Mouse (Mus musculus): ENCODE measurements at regions not wholly inside any gene's neighbourhood (a gene's known extent, or its start where the extent isn't known, plus 50 kb on each side); places are given as distances from the start of the nearest gene placed in this dataset.

DNA sequence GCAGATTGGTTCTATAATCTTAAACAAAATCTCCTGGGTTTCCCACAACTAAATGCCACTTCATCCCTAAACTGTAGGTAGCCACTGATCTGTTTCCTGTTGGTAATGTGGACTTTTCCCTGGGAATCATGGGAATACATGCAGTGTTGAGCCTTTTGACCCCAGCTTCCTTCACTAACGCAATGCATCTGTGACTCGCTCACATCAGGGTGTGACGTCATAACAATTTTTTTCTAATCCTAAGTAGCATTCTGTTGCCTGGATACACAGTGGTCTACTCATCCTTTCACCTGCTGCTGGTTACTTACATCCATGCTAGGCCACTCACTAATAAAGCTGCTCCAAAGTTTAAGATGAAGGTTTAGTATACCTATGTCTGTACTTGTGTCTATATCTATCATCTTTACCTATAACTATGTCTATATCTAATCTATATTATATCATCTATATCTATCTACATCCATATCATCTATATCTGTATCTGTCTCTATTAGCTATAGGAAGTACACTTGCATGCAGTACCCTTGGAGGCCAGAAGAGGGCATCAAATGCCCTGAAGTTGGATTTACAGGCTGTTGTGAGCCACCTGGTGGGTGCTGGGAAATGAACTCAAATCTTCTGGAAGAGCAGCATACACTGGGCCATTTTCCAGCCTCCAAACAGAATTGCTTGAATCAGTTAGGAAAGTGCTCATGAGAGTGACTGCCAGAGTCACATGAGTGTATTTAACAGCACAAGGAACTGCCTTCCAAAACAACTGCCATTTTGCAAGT lies 157.5 kb upstream of the Rpl34 start:
- no peak for DNase-seq (ENCODE audit: low spot score in 2 of 2)

DNA sequence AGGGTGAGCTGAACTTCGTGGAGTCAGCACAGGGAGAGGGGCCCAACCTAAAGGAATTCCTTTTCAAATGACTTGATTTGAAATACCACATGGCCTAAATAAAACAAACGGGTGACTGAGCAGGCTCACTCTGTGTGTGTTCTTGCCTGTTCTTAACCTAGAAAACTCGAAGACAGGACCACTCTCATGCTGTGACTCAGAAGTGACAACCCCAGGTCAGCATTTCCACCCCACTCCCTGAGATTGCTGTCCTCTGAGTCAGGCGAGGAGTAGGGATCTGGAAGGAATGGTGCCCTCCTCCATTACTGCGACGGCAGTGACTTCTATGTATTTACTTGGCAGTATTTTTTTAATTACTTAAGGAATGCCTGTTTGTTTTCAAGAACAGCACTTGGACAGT lies 155.8 kb upstream of the Rpl34 start:
- no peak for DNase-seq (ENCODE audit: low spot score in 2 of 2)

DNA sequence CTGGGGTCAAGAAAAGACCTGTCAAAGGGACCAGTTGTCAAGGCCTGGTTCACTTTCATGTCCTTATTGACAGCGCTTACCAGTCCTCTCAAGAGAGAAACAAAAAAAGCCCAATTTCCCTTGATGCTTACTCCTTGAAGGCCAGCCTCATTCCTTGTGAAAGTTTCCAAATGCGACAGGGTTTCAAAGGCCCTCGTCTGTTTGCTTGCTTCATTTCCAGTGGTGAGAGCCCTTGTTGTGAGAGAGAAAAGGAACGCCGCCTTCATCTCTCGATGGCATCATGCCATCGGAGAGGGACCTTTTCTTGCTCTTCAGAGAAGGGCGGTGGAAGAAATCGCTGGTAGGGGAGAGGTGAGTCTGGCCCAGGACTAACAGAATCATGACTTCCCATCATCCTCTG lies 154.2 kb upstream of the Rpl34 start:
- DNase-seq (ENCODE audit: low spot score in 2 of 2): no peak

DNA sequence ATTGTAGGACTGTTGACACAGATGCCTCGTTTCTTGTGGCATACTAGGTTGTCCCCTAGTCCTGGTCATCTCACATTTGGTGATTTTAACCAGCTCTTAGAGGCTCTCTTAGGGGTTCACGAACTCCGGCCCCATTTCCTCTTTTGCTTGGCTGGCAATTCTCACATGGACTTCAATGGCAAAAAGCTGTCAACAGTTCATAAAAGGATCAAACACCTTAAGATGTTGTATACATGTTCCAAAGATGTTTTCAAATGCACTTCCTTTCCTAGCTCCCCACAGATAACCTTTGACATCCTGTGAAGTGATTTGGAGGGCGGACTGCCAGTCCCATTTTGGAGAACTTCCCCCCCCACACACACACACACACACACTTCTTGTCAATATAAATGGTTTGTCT lies 153.7 kb upstream of the Rpl34 start:
- no peak for DNase-seq (ENCODE audit: low spot score in 2 of 2)

DNA sequence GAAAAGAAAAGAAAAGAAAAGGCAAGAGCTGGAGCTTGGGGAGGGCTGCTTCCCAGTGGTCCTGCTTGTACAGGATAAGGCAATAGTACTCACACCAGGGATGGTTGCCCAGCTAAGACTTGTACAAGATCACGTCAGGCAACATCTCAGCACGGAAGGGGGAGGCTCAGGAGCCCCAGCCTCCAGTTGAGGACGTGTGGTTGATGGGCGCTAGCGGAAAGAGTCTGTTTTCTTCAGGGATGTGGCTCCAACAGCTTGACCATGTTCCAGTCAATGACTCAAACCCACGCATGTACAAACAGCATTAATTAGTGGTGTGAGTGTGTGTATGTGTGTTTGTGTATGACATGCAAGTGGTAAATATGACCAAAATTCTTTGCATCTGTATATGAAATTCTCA lies 153.1 kb upstream of the Rpl34 start:
- no peak for DNase-seq (ENCODE audit: low spot score in 2 of 2)

DNA sequence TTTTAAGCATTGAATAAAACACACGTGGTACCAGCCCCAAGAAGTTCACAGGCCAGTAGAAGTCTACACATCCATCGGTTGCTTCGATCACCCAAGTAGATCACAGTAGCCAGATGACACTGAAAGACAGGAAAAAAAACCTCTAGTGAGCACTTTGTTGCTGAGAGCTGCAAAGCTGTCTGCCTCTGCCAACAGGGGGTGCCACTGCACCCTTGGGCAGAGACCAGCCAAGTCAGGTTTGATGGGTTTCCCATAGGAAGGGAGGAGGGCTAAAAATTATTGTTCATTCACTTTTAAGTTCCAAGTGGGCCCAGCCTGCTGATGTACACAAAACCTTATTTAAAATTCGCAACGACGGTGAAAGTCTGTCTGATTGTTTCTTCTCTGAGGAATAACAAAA lies 150.3 kb upstream of the Rpl34 start:
- DNase-seq (ENCODE audit: low spot score in 2 of 2): no peak

DNA sequence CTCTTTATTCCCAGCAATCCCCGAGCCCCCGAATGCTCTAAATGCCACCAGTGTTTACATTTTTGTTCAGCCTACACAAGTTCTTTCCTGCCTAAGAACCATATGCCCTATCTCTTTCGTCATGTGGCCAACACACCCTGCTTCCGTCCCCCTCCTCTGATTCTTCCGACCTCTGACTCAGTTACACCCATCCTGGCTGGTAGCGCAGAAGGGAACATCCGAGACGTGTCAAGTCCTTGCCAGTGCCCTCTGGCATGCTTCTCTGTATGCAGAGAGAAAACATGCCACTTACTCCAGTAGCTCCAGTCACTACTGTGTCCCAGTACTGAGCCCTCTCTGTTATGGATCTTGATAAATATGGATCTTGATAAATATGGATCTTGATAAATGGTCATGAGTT lies 149.3 kb upstream of the Rpl34 start:
- no peak for DNase-seq (ENCODE audit: low spot score in 2 of 2)

DNA sequence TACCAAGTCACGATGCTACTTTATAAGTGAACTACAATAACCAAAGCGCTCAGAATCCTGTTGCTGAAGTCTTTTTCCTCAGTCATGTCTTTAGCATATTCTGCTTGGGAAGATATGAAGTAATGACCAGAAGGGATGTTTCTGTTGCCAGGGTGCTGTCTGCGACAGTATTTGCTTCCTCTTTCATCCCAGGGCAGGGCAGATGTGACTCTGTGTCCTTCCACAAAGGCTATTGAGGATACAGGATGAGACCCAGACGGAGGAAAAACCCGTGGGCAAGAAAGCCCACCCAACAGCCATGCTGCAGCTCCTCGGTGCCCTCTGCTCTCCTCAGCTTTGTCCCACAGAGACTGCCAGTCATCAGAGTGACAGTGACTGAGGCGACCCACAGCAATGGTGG lies 148.6 kb upstream of the Rpl34 start:
- DNase-seq (ENCODE audit: low spot score in 2 of 2): no peak

DNA sequence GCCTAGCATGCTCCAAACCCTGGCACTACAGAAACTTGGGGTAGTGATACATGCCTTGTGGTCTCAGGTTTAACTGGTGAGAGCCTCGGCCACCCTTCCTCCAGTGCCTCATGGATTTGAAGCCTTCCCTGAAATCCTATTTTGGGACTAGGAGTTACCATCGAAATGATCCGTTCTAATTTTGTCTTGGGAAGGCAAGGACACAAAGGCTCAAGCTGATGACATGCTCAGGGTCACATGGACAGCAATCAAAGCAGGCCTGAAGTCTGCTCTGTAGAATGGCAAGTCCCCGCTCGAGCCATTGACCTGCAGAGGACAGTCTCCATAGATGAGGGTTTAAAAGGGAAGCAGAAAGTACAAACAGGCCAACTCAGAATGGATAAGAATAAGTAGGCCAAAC lies 147.8 kb upstream of the Rpl34 start:
- DNase-seq (ENCODE audit: low spot score in 2 of 2): no peak

DNA sequence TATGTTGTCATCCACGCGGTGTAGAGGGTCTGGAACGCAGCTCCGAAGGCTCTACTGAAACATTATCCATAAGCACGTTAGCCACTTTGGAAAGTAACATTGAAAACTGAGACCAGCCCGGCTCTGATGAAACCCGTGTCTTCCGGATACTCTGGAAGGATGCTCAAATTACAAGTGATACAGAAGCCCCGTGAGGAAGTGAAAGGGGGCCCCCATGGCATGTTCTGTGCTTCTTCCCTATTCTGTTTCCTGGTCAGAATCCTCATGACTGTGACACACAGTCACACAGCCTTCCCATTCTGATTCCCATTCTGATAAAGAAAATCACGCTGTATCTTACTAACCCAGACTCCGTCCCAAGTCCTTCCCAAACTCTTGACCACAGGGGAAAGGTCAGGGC lies 143.5 kb upstream of the Rpl34 start:
- no peak for DNase-seq (ENCODE audit: low spot score in 2 of 2)

DNA sequence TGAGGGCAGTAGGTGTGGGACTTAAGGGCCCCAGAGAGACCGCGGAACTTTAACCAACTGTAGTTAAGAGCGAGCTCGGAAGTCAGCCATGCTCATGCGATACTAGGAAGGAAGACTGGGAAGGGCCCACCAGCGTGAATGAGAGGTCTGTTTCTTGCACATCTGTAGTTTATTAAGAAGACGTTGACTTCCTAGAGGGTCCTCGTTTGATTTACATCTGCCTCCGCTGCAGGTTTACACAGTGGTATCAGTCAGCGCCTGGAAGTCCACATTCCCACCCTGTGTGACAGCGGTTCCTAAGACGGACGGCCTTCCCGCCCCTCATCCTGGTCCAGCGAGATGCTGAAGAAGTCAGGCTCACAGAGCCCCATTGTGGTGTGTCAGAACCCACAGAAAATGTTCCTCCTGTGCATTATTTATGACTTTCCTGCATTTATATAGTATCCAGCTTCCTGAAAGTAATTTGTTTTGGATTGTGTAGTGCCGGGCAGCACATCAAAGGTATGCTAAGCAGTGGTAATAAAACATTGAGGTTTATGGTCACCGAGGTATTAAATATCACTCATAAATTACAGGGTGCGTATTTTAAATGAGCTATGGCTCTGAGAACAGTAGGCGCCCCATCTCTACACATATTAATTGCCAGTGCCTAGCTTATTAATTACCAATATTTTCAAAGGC lies 136.9 kb upstream of the Rpl34 start:
- no peak for DNase-seq (ENCODE audit: low spot score in 2 of 2)

DNA sequence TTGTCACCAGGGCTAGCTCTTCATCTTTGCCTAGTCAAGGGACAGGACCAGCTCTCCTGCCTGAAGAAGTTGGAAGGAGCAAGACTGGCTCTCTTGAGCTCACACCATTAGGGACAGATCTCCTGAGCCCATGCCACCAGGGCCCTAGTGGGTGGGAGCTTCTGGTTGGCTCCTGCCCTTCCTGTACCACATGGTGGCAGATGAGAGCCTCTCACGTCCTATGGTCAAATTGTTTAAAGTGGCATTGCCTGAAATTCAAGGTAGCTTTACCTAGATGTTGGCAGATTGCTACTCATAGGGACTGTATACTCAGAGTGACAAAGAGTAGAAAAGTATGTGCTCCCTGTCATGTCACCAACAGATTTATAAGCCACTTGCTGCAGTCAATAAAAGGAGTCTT lies 134.6 kb upstream of the Rpl34 start:
- DNase-seq (ENCODE audit: low spot score in 2 of 2): no peak

DNA sequence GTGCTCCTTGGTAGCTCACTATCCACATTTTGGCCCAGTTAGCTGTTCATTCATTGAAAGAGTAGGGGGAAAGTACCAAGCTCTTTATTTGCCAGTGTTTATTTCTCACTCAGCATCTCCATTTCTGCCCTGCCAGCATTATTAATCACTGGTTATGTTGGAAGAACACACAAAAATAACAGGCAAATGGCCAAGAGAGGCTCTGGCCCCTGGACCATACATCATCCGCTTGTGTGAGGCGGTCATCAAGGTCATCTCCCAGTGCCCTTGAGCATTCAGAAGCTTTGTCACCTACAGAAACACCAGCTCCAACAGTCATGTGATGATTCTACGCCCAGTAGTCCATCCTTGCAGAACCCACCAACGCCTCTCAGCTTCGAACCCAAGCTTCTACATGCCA lies 133.2 kb upstream of the Rpl34 start:
- DNase-seq (ENCODE audit: low spot score in 2 of 2): no peak

DNA sequence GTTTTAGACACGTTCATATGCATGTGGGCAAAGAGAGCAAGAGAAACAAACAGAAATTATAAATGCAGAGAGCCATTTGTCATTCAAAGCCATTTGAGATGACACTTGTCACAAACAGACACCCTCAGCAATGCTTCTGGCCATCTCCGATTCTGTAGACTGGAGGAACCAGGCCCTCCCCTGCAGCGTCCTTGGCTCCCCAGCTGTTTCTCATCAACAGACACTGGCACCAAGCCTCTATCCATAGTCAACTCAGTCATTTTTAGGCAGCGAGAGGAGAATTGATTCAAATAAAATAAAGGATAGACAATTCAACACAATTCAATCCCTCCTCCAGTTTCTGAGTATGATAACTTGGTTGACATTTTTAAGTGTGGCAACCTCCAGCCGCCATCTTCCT lies 130.1 kb upstream of the Rpl34 start:
- no peak for DNase-seq (ENCODE audit: low spot score in 2 of 2)

DNA sequence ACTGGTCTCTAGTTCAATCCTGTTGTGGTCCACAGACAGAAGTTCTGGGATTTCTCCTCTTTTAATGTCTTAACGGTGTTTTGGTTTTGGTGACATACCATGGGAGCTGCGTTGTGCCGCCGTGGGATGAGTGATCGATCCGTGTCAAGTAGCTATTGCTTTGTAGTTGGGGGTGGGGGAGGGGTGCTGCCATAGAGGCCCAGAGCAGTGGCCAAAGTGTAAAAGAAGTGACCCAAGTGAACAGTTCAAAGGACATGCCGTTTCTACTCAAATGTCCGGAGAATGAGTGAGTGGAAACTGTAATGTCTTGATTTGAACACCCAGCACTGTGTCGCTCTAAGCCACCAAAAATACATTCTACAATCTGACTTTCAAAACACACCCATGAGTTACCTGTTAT lies 123.7 kb upstream of the Rpl34 start:
- DNase-seq (ENCODE audit: low spot score in 2 of 2): no peak

DNA sequence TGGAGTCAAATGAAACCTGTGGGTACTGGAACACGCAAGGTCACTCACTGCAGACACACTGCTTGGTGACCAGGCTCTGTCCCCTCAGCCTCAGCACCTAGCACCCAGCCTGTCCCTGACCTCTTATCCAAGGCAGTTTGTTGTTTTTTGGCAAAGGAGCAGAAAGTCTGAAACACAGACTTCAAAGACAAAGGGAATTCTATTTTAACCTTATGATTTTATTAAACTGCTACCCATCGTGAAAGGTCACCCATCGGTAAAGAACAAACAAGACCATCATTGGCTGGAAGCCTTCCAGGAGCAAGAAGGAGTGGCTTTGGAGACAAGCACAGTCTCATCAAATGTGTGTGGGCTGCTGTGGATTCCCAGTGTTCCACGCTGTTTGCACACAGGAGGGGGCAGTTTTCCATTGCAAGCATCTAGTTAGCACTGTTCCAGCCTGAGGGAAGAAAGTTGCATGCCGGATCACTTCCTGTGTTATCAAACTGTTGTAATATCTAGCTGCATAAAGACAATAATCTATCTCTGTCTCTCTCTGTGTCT lies 120.6 kb upstream of the Rpl34 start:
- DNase-seq (ENCODE audit: low spot score in 2 of 2): no peak

DNA sequence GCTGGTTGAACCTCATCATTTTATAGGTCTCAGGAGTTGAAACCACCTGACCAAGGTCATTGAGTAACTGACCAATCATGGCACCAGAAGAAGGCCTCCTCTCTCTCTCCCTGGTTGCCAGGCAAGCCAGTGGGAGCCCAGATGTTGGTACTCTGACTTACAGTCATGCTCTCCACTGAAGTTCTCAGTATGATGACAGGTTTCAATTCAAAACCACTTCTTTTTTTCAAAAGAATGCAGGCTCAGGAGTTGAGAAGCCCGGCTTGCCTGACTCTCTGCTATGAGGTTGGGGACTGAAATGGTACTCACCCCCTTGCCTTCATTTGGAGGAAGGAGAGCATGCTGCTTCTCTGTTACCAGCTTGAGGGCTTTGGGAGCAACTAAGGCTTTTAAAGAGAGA lies 111.6 kb upstream of the Rpl34 start:
- no peak for DNase-seq (ENCODE audit: low spot score in 2 of 2)

DNA sequence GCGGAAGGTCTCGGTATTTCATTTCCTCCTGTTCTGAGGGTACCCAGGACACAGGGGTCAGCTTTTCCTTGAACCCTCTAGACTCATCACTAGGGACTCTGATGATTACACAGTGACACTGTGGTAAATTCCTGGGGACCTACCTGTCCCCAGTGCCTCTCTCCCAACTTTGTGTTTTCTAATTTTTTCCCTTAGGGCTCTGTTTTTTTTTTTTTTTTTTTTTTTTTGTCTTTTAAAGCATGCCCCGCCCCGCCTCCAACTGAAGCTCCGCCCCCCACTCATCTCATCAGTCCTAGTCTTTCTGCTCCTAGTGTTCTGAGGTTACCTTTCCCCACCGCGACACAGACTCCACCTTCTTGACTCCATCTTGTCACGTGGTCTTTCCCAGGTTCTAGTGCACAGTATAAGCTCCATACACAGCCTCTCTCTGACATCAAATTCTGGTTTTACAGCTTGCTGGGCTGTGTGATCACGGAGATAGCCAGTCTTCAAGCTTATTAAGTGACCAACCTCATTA lies 109.8 kb upstream of the Rpl34 start:
- no peak for DNase-seq (ENCODE audit: low spot score in 2 of 2)

DNA sequence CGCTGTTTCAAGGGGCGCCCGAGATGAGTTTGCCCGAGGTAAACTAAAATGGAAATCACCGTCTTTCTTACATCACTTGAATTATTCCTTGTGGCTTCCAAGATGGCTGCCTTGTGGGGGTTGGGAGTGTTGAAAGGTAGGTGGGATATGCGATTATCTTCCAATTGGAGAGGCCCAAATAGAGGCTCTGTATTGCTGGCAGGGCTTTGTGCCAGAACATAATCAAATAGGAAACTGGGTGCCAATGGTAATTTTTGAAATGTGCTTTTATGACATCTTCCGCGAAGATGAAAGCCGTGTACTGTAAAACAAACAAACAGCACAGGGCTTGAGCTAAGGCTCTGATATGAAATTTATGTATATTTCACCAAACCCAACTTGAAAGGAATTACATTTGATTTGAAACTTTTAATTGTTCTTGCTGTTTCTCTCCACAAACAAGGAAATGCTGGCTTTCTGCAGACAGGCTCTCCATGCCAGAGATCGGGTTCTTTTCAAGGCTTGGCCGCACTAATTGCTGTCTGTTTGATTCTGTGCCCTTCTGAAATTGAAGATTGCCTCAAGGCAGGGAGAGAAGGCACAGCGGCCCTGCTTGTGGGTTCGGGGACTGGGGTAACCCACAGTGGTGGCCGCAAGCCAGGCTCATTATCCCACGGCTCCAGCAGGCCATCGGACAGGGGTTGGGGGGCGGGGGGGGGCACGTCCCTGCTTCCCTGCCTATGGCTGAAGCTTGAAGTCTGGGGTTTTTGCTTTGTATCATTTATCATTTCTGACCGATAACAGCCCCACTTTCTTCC lies 108.6 kb upstream of the Rpl34 start:
- no peak for DNase-seq (ENCODE audit: low spot score in 2 of 2)

DNA sequence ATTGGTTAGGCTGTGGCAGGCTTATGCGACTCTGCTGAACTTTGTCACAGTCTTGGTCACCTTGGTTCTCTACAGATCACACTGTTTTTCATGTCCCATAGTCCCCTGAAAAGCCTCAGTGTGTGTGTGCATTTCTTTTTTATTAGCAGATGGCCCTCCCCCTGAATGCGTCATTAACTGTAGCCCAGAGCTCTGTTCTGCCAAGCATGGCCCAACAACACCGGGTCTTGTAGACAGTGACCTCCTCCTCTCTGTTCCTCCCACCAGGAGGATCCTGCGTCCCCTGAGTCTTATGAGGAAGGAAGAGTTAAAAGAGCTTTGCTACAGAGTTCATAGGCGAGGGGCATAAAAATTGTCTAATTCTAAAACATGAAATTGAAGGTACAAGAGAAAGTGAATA lies 103.5 kb upstream of the Rpl34 start:
- DNase-seq (ENCODE audit: low spot score in 2 of 2): no peak

DNA sequence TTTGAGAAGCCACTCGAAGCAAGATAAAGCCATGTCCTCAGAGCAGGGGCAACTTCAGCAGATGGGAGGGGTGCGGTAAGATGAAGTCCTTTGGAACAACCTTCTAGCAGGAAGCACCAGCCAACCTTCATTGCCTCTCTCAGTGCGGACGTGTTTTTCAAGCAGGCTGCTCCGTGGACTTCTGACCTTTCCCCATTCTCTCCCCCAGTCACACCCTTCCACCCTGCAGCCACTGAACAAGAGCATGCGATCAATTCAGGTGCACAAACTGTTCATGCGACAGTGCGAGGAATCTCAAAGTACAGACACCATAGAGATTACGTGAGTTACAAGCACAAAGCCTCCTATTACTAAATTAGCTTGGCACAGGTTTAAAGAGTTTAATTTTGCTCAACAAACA lies 102.9 kb upstream of the Rpl34 start:
- no peak for DNase-seq (ENCODE audit: low spot score in 2 of 2)

DNA sequence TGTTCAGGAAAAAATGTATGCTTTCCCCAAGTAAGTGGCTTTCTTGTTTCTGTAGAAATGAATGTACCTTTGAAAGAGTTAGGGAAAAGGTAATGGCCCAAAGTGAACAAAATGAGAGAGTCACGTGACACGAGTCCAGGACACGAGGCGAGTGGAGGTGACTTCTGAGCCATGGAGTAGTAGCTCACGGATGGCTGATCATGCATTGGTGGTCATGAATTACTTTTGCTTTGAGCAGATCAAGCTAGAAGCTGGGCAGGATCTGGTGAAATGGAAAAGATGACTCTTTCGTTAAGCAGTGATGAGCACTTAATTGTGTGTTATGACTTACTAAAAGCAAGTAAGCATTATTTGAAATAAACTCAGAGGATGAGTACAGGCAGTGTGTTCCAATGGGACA lies 101.6 kb upstream of the Rpl34 start:
- no peak for DNase-seq (ENCODE audit: low spot score in 2 of 2)
